Mouse (Mus musculus): ENCODE data around the gene Rptor.

Gene Rptor

DNA sequence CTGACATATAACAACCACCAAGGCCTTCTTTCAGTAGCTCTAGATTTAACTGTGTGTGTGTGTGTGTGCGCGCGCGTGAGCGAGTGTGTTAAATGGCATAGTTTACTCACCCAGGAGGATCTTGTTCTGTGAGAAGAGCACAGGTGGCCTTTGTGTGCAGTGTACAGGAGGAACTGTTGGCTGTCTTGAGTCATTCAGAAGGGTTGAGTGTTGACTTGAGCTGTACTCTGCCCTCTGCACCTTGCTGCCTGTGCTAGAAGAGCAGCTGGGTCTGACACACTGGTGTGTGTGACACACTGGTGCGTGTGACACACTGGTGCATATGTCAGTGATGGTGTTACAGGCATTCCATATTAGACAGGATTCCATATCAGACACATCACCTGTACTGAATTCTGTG lies 8.8 kb downstream of the Rptor start:
- DNase-seq: no peak

DNA sequence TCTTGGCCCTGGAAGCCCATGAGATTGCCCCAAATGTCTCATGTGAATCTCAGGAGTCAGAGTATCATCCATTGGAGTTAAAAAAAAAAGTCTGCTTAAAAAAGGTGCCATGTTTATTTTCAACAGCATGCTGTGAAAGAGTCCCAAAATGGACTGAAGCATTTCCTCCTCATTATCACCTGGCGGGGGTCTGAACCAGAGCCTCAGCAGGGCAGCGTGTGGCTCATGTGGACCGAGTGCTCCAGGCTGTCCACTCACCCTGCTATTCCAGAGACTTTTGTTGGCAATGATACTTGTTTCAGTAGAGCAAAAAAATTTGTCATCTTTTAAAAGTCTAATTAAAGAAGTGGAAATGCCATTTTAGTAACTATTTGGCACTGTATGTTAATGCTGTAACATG lies 9.5 kb downstream of the Rptor start:
- DNase-seq: no peak

DNA sequence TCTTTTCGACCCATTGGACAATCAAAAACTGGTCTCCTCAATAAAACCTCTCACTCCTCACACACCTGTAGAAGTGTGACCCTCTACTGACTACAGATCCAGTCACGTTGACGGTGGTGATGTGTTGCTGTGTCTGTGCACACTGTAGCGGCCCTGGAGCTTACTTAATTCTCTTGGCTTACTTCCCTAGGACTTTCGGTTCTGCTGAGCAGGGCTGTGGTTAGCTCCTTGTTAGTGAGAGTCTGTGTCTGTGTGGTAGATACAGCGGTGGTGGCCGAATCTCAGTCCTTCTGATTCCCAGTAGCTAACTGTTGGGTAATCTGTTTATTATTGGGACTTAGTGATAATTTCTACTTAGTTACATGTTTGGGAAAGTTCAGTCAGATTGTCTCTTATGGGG lies 12.4 kb downstream of the Rptor start:
- no peak for DNase-seq

DNA sequence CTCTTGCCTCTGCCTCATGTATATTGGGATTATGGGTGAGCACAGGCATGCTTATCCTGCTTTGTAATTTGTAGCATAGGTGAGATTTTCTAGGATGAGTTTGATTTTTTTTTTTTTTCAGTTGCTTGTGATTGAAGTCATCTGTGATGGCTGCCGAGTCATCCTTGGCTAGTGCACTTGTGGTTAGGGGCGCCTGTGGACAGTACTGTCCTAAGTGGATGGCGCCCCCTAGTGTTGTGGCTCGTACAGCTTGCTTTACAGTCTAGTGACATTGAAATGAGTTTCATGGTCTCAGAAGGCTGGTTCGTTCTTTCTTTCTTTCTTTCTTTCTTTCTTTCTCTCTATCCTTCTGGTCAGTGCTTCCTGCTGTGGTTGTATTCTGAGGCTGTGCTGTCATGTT lies 16.1 kb downstream of the Rptor start:
- DNase-seq: peak; percentile 43 to 47

DNA sequence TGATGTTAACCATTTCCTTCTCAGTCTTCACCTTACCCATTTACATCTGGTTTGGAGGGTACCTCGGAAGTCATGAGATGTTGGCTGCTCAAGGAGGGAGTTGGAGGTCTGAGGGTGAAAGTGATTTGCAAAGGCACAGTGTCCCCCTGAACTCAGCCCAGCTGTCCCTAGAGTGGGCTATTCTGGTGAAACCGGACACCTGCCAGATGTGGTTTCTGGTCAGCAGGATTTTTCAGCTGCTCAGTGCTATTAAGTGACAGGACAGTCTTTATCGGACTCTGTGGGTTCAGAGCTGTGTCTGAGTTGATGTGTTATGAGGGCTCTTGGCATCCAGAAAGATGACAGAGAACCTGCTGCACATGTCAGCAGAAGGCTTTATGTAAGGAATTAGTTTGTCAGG lies 18.6 kb downstream of the Rptor start:
- DNase-seq: no peak

DNA sequence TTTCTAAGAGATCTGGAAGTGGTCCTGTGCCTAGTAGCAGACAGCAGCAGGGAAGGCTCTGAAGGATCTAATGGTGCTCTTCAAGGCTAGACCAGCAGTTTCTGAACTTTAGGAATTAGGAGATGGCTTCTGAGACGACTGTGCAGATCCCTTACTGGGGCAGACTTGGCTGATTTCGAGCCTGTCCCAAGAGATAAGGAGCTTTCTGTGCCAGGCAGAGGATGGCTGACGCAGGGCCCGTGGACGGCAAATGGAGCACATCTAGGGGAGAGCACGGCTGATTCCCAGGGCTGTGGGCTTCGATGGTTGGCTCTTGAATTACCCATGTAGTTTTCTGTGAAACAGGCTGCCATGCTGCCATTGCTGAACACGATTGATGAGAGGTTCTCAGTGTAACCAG lies 21.1 kb downstream of the Rptor start:
- DNase-seq: no peak

DNA sequence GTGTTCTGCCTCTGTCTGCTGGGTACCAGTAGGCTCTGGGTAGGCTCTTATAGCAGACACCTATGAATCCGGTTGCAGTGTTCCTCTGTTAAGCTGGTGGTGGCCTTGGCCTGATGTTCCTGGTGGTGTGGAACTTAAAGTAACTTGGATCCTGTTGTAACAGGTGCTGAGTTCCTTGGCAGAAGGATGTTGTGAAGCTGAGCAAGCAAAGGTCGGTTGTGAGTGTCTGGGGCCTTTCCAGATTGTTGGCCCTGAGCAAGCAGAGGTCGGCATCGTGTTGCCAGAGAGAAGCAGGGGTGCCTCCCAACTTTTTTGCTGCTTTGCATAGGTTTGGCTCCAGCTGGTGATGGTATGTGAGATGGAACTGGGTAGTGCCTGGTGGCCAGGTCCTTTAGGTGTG lies 21.7 kb downstream of the Rptor start:
- DNase-seq: no peak

DNA sequence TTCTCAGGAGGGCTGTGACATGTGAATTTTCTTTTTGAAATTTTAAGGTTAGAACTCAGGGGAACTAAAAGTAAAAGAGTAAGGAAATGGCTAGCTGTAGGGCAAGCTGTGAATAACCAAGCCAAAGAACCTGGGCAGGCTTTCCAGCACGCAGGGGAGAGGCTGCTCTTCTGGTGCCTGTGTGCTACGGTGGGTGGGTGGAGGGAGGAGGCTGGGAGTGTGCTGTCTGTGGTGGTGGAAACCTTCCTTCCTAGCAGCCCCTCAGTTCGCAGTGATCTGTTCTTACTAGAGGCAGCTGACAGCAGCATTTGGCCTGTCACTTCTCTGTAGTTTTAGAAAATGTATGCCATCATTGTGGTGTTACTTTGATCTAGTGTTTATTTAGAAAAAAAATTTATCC lies 22.2 kb downstream of the Rptor start:
- DNase-seq: no peak

DNA sequence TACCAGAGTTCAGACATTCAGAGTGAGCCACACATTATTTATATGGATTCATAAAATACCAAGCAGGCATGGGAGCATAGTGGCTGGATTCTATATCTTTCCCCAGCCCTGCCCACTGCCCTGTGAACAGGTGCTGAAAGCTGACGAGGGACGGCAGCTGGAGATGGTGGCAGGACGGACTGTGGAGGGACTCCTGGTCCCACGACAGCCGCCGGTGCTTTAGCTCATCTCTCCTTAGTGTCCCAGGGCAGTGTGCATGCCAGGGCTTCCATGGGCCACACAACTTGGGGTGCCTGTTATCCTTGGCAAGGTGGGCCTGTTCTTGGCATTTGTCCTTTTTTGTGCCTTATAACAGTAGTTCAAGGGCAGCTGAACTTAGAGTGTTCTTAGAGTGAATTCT lies 22.8 kb downstream of the Rptor start:
- no peak for DNase-seq

DNA sequence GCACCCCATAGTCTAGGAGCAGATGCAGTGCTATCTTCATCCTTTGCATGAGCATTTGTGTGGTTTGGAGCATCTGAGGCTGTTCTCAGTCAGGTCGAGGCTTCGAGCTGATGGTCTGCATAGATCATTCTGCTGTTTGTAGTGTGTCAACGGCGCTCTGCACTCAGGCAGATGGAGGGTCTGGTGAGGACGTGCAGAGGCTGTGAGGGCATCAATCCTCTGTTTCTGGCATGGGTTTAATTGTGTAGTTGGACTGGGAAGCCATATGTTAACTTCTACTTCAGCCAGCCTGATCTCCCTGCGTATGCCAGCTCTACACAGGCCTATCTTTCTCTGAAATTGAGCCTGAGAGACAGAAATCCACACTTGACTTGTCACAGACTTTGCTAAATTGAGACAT lies 23.2 kb downstream of the Rptor start:
- DNase-seq: no peak

DNA sequence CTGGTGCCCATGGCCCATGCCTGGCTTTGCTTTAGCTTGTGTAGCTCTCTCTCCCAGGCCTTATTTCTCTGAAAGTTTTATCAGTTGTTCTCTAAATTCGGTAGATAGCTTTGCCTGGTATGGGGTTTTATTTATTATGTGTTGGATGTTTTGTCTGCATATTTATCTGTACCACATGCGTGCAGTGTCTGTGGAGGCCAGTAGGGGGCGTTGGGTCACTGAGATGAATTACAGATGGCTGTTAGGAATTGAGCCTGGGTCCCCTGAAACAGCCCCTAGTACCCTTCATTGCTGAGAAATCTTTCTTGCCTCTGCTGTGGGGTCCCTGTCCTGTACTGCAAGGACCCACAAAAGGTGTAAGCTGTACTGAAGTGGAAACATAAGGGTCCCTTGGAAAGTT lies 24.5 kb downstream of the Rptor start:
- no peak for DNase-seq

DNA sequence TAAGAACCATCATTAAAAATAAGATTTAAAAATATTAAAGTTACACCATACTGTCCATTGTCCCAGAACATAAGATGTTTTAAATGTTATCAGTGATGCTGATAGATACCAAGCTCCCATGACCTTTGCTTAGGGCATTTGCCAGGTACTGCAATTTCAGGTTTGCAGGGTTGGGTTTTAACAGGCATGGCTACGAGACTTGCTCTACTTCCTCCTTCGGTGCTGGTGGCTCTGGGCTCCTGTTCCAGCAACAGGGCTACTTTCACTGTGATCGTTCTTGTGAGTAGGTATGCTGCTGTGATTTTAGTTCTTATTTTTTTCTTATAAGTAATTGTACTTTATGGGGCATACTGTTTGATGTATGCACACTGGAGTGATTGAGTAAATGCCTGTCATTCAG lies 26.4 kb downstream of the Rptor start:
- DNase-seq: no peak

DNA sequence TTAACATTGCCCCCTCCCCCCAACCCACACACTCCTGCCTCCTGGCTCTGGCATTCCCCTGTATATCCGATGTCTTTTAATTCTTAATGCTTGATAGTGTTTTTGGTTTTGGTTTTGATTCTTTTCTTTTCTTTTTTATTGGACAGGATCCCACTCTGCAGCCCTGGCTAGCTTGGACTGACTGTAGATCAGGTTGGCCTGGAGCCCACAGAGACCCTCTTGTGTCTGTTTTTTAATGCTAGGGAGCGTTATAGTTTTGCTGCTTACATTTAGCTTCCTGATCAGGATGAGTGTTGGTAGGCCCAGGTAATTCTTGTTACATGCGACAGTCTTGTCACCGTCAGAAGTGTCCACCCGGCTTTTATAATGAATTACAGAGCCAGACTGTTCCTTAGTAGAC lies 27.6 kb downstream of the Rptor start:
- no peak for DNase-seq

DNA sequence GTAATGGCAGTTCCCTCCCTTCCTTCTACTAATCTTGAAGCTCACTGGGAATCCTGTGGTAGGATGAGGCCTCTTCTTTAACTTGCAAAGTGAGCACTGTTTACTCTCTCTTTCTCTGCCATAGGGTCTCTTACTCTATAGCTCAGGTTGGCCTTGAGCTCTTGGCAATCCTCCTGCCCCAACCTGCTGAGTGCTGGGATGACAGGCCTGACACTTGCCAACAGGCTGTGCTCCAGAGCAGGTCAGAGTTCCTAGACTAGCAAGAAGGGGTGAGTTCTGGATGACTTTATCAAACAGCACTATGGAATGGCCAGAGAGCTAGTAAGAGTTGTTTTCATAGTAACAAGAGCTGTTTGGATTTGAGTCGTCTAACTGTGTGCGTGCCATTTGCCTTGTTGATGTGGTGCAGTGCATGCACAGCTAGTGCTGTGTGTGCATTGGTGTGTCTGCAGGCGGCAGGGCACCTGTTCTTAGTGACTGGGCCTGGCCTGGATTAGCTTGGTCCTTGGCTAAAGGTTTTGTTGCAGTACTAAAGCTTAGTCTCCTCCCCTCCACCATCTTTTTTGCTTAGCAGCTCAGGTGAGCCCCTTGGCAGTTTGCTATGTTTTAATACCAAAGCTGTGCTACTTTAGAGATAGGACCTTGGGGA lies 28.6 kb downstream of the Rptor start:
- DNase-seq: no peak

DNA sequence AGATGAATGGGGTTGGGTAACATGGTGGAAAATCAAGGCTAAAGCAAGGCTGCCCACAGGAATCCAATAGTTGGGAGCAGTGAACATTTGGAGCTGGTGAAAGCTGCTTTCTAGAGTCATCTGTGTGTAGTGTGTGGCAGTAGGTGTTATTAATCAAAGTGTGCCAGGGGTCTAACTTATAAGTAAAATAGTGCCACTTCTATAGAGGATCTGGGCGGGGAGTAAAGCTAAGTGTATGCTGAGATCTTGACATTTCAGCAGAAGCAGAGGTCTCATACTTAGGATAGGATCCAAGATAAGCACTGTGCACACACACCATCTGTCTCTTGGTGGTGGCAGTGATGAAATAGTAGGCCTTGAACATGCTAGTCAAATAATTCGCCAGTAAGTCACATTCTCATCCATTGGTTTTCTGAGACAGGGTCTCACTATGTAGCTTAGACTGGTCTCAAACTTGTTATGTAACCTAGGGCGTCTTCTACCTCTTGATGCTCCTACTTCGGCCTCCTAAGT lies 33.7 kb downstream of the Rptor start:
- DNase-seq: no peak

DNA sequence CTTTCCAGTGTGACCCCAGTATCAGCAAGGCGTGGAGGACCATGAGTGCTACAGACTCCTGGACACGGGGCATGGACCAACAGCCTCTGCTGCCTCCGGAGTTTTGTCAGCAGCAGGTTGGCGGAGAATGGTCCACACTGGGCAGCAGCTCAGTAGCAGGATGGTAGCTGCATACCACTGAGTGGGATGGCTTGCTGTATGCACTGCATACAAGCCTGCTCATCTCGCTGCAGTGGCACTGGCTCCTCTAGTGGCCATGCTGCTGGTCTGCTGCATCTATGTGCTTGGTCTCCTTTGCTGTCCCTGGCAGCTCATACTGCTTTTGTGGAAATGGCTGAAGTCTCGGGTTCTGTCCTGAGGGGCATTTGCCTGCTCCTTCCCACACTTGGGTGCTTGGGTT lies 34.8 kb downstream of the Rptor start:
- DNase-seq: no peak

DNA sequence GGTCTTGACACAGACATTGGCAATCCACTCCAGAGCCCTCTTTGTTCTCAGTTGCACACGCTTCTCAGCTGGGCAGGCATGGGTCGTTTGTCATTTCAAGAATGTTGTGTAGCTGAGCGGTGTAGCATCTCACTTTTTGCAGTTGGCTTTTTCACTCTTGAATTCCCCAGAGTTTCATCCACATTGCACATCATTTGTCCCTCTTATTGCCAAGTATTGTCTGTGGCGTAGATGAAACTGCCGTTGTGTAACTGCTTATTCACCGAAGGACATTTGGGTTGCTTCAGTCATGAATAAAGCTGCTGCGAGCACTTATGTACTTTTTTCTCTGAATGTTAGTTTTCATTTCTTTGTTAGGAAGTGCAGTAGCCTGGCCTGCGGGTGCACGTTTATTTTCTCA lies 37.8 kb downstream of the Rptor start:
- DNase-seq: no peak

DNA sequence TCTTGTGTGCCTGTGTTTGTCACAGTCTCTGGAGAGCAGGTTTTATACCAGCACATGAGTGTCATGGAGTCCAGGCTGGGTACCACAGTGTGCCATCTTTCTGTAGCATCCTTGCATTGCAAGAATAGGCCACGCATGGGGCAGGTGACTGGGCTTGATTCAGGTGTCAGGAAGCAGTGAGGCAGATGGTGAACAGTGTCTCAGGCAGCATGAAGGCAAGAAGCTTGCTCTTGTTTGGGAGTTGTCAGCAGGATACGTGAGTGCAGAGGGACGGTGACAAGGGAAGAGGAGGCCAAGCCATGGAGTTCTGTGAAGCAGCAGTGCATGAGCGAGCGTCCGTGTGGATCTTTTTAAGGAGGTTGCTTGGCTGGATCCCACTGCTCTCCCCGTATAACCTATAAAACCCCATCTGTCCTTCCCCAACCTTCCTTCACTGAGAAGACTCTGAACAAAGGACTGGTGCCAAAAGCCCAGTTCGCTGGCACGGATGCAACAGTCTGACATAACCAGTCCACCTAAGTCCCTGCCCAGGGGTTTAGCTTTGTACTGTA lies 39.2 kb downstream of the Rptor start:
- no peak for DNase-seq

DNA sequence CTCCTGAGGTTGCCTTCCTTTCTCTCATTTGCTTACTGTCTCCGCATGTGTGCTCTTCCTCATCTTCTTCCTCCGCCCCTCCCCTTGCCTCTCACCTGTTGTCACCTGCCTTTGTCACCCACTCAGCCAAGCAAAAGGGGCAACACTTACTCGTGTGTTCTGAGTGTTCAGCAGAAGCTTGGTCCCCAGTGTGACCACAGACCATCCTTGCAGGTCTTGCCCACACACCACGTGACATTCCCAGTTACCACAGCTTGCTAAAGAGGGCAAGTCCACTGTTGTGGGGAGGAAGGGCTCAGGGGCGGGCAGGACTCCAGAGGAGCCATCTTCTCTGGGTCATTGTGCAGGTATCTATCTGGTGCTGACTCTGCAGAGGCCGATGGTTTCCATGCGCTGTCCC lies 40.6 kb downstream of the Rptor start:
- DNase-seq: no peak

DNA sequence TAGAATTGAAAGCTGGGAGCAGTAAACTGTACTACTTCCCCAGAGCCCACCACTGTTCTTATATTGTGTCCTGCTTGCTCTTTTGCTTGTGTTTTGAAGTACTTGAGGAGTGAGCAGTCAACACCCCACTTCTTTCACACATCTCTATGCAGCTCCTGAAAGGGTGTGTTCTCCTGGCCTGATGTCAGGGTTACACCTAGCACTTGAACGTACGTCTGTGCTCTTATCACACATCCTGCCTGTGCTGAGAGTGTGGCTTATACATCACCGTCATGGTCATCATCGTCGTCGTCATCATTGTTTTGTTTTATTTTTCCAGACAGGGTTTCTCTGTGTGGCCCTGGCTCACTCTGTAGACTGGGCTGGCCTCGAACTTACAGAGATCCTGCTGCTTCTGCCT lies 41.4 kb downstream of the Rptor start:
- no peak for DNase-seq

DNA sequence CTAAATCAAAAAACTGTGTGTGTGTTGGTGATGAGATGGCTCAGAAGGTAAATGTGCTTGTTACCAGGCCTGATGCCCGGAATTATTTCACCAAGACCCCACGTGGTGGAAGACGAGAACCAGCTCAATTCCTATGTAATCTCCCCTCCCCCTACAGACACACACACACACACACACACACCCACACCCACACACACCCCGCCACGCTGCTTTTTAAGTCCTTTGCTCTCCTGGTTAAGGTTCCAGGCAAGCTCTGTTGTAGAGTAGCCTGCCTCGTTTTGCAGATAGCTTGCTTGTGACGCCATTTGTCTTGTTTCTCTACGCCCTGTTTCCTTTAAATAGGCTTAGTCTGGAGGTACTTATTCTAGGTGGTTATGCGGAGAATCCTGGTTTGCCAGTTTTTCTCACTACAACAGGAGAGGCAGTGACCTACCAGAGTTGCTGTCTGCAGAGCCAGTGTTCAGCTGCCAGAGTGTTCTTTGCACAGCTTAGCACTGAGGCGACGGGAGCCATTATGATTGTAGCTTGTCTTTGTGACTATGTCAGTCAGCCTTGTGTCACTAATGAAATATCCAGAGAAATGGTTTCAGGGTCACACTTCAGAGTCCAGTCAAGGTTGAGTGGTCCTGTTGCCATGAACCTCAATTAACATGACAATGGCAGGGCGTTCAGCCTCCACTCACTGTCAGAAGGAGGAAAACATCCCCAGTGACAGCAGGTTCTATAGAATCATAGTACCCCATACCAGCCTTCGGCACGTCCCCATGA lies 42.1 kb downstream of the Rptor start:
- no peak for DNase-seq

DNA sequence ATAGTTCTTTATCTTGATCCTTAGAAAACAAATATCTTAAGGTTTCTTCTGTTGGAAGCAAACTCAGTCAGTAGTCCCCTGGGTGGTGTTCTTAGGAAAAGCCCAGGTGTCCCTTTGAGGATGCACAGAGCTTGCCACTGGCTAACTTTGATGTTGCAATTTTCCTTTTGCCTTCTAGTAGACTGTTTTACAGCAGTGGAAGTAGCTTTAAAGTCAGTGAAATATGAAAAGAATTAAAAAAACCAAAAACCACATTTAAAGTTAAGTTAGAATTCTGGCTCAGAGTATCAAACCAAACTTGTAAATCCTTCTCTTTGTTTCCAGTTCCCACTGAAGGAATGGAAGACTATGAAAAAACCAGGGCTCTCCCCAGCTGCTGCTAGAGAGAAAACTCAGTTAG lies 47.8 kb downstream of the Rptor start:
- no peak for DNase-seq

DNA sequence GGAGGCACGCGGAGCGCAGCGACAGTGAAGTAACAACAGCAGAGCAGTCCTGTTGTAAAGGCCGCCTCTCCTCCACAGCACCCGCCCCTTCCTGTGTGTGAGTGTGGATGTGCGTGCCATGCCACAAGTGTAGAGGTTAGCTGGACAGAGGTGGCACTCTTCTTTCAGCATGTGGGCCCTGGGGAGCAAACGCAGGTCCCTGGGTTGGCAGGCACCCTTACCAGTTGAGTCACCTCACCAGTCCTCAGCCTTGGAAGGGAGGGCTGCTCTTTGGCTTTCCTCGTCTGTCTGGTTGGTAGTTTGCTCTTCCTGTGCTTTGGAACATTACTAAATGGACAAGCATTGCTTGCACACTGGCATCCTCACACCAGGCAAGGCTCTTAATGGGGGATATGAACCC lies 50.6 kb downstream of the Rptor start:
- no peak for DNase-seq

DNA sequence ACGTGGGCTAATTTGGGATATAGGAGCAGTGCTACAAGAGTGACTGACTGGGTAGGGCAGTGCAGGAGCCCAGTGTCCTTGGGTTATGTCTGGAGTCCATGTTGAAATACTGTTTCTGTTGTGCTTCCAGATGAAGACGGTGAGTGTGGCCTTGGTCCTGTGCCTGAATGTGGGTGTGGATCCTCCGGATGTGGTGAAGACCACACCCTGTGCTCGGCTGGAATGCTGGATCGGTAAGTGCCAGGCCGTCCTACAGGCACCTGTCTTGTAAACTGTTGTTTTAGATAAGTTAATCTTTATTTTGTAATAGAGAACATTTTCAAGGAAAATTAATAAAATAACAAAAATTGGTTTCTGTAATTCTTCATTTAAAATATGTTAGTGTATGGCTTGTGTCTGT lies 54.8 kb downstream of the Rptor start:
- DNase-seq: no peak

DNA sequence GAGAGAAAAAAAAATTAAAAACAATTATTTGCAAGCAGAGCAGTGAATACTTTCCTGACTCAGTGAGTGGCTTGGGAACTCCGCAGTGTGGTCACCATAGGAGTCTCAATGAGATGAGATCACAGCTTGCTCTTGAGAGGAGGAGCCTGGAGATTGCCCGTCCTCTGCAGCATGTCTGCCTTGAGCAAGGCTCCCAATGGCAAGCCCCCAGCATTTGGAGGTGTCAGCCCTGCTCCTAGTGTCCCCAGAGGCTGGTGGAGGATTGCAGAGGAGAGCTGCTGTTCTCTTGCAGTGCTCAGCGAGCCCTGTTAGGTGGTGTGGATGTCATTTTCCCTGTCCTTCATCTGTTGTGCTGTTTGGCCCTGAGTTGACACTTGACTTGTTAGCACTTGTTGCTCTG lies 56.6 kb downstream of the Rptor start:
- DNase-seq: no peak

Measured in thymus, postnatal 36 days (tissue).